Mouse (Mus musculus): ENCODE measurements around the gene Zfp961. TPM values are rescaled to one million over a fixed set of nuclear protein-coding genes. Genes with fewer than 3 reads are reported as not detected.

Zfp961 gene
- total RNA-seq, 1 experiment, result 79.0 TPM

GRCm38 (mm10) chr8:71984601-71985000 lies 33.8 kb downstream of the Zfp961 start:
- no peak overlapping the region for H3K27ac ChIP-seq (ENCODE audit: insufficient read depth, low read depth, low read length, poor library complexity, severe bottlenecking)
- H3K9me3 ChIP-seq (ENCODE audit: control insufficient read depth, insufficient read depth, low read depth, low read length), result no peaks in the 10 kb centered on the region
- H3K4me3 ChIP-seq (ENCODE audit: insufficient read depth in 1 of 2, low read depth in 1 of 2, low read length in 2 of 2, poor library complexity in 1 of 2, severe bottlenecking in 1 of 2), result no peak overlapping the region
- no peak for TF ChIP-seq ZNF384 (IDR thresholded peaks at IDR 0.05; ENCODE audit: low read depth, low read length)
- no peak for TF ChIP-seq HCFC1 (IDR thresholded peaks at IDR 0.05; ENCODE audit: borderline replicate concordance, insufficient read depth, low read length)
- no peak for TF ChIP-seq ZC3H11A (IDR thresholded peaks at IDR 0.05; ENCODE audit: borderline replicate concordance, low read depth, low read length)
- no peak for TF ChIP-seq MAFK (IDR thresholded peaks at IDR 0.05; ENCODE audit: insufficient read depth, low read depth, low read length)
- TF ChIP-seq CHD2 (IDR thresholded peaks at IDR 0.05; ENCODE audit: low read depth, low read length), result no peak
- DNase-seq (ENCODE audit: low read depth, low spot score), result no peak
- H3K9ac ChIP-seq (ENCODE audit: insufficient read depth, low read depth, low read length, poor library complexity, severe bottlenecking), result no peak overlapping the region
- no peaks in the 10 kb centered on the region for H3K36me3 ChIP-seq (ENCODE audit: control insufficient read depth, insufficient read depth, low read length, poor library complexity, severe bottlenecking)
- in situ Hi-C loops (cut with MboI; ENCODE audit: low sequenced_read_pairs in 2 of 2, unreplicated experiment in 2 of 2), result loop anchor here in 1 of 2 experiments (25.0 kb wide), 1 partner anchor 847 kb away; no protein-coding TSS in a partner anchor
- H3K4me1 ChIP-seq (ENCODE audit: control insufficient read depth in 2 of 2, insufficient read depth in 2 of 2, low read length in 2 of 2, poor library complexity in 1 of 2), result peaks cover 0 to 5% of the 10 kb centered on the region in 2 experiments; a peak in 1 of 4 replicates

- Histone ChIP-seq H3K9me3 (ENCODE audit: control insufficient read depth, insufficient read depth, low read depth, low read length) (no peaks in the 10 kb centered on the region), H3K4me1 (ENCODE audit: control insufficient read depth in 2 of 2, insufficient read depth in 2 of 2, low read length in 2 of 2, poor library complexity in 1 of 2) (peaks cover 0 to 5% of the 10 kb centered on the region in 2 experiments; a peak in 1 of 4 replicates), H3K4me3 (ENCODE audit: insufficient read depth in 1 of 2, low read depth in 1 of 2, low read length in 2 of 2, poor library complexity in 1 of 2, severe bottlenecking in 1 of 2) (peak overlapping the region; percentile 61 to 66), H3K27ac (ENCODE audit: insufficient read depth, low read depth, low read length, poor library complexity, severe bottlenecking) (no peak overlapping the region), H3K9ac (ENCODE audit: insufficient read depth, low read depth, low read length, poor library complexity, severe bottlenecking) (peak overlapping the region; percentile 55; the same call in 1 of the 2 replicates), H3K36me3 (ENCODE audit: control insufficient read depth, insufficient read depth, low read length, poor library complexity, severe bottlenecking) (no peaks in the 10 kb centered on the region)
- peak; percentile 46 for DNase-seq (ENCODE audit: low read depth, low spot score)
- in situ Hi-C loops (cut with MboI; ENCODE audit: low sequenced_read_pairs in 2 of 2, unreplicated experiment in 2 of 2), result loop anchor here in 1 of 2 experiments (25.0 kb wide), 1 partner anchor 851 kb away; no protein-coding TSS in a partner anchor
- TF ChIP-seq HCFC1 (IDR thresholded peaks at IDR 0.05; ENCODE audit: borderline replicate concordance, insufficient read depth, low read length) (no peak), ZNF384 (IDR thresholded peaks at IDR 0.05; ENCODE audit: low read depth, low read length) (peak; percentile 97)
These were observed 37.5 kb downstream of the Zfp961 start for GRCm38 (mm10) chr8:71988110-71988866.

- no peak for DNase-seq (ENCODE audit: low read depth, low spot score)
- TF ChIP-seq HCFC1 (IDR thresholded peaks at IDR 0.05; ENCODE audit: borderline replicate concordance, insufficient read depth, low read length) (no peak), MAFK (IDR thresholded peaks at IDR 0.05; ENCODE audit: insufficient read depth, low read depth, low read length) (no peak), ZC3H11A (IDR thresholded peaks at IDR 0.05; ENCODE audit: borderline replicate concordance, low read depth, low read length) (no peak), CHD2 (IDR thresholded peaks at IDR 0.05; ENCODE audit: low read depth, low read length) (no peak), ZNF384 (IDR thresholded peaks at IDR 0.05; ENCODE audit: low read depth, low read length) (no peak)
- Histone ChIP-seq H3K4me3 (ENCODE audit: insufficient read depth in 1 of 2, low read depth in 1 of 2, low read length in 2 of 2, poor library complexity in 1 of 2, severe bottlenecking in 1 of 2) (peak overlapping the region; percentile 61 to 66), H3K27ac (ENCODE audit: insufficient read depth, low read depth, low read length, poor library complexity, severe bottlenecking) (no peak overlapping the region), H3K4me1 (ENCODE audit: control insufficient read depth in 2 of 2, insufficient read depth in 2 of 2, low read length in 2 of 2, poor library complexity in 1 of 2) (peaks cover 0 to 5% of the 10 kb centered on the region in 2 experiments; a peak in 1 of 4 replicates), H3K9me3 (ENCODE audit: control insufficient read depth, insufficient read depth, low read depth, low read length) (no peaks in the 10 kb centered on the region), H3K36me3 (ENCODE audit: control insufficient read depth, insufficient read depth, low read length, poor library complexity, severe bottlenecking) (no peaks in the 10 kb centered on the region), H3K9ac (ENCODE audit: insufficient read depth, low read depth, low read length, poor library complexity, severe bottlenecking) (peak overlapping the region; percentile 55)
- in situ Hi-C loops (cut with MboI; ENCODE audit: low sequenced_read_pairs in 2 of 2, unreplicated experiment in 2 of 2), result loop anchor here in 1 of 2 experiments (25.0 kb wide), 1 partner anchor 852 kb away; no protein-coding TSS in a partner anchor
These were observed 38.2 kb downstream of the Zfp961 start for GRCm38 (mm10) chr8:71988867-71989599.

- no peak for DNase-seq (ENCODE audit: low read depth, low spot score)
- no peak for TF ChIP-seq ZC3H11A (IDR thresholded peaks at IDR 0.05; ENCODE audit: borderline replicate concordance, low read depth, low read length)
- TF ChIP-seq HCFC1 (IDR thresholded peaks at IDR 0.05; ENCODE audit: borderline replicate concordance, insufficient read depth, low read length), result no peak
- TF ChIP-seq ZNF384 (IDR thresholded peaks at IDR 0.05; ENCODE audit: low read depth, low read length), result no peak
- no peak for TF ChIP-seq CHD2 (IDR thresholded peaks at IDR 0.05; ENCODE audit: low read depth, low read length)
- no peak for TF ChIP-seq MAFK (IDR thresholded peaks at IDR 0.05; ENCODE audit: insufficient read depth, low read depth, low read length)
- H3K27ac ChIP-seq (ENCODE audit: insufficient read depth, low read depth, low read length, poor library complexity, severe bottlenecking), result no peak overlapping the region
- in situ Hi-C loops (cut with MboI; ENCODE audit: low sequenced_read_pairs in 2 of 2, unreplicated experiment in 2 of 2), result loop anchor here in 1 of 2 experiments (25.0 kb wide), 1 partner anchor 862 kb away; no protein-coding TSS in a partner anchor
- no peaks in the 10 kb centered on the region for H3K4me1 ChIP-seq (ENCODE audit: control insufficient read depth in 2 of 2, insufficient read depth in 2 of 2, low read length in 2 of 2, poor library complexity in 1 of 2)
- H3K4me3 ChIP-seq (ENCODE audit: insufficient read depth in 1 of 2, low read depth in 1 of 2, low read length in 2 of 2, poor library complexity in 1 of 2, severe bottlenecking in 1 of 2), result no peak overlapping the region
- H3K36me3 ChIP-seq (ENCODE audit: control insufficient read depth, insufficient read depth, low read length, poor library complexity, severe bottlenecking), result no peaks in the 10 kb centered on the region
- H3K9ac ChIP-seq (ENCODE audit: insufficient read depth, low read depth, low read length, poor library complexity, severe bottlenecking), result no peak overlapping the region
- H3K9me3 ChIP-seq (ENCODE audit: control insufficient read depth, insufficient read depth, low read depth, low read length), result no peaks in the 10 kb centered on the region
These were observed 48.6 kb downstream of the Zfp961 start for GRCm38 (mm10) chr8:71999434-71999833.
